ENCODE assay signal across 8 mouse cellular contexts in the genomic region with DNA sequence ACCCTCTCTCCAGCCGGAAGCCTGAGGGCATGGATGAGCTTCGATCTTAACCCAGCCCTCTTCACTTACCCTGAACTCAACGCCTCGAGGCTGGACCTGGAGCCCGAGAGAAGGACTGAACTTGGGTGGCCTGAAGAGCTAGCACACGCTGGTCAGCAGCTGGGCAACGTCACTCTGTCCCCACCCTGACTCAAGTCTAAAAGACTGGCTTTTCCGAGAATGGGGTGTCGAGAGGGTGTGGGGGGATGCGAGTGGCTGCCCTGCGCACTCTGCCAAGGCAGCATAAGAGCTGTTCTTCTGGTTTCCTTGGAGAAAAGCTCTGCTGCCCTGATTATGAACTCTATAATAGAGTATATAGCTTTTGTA. TPM values are rescaled to one million over a fixed set of nuclear protein-coding genes. Genes with fewer than 3 reads are reported as not detected.
DNase-seq lines count a peak whose midpoint lies in the region; ATAC-seq and TF ChIP-seq lines count a peak whose summit lies in the region.

No protein-coding gene starts in this region.

- no peak for ATAC-seq in lung, embryonic 14.5 days (ENCODE audit: insufficient read depth)
- no peak for ATAC-seq in embryonic facial prominence, embryonic 14.5 days (ENCODE audit: low read depth)
- no peak for ATAC-seq in intestine, postnatal 0 days
- ATAC-seq in neural tube, embryonic 14.5 days (ENCODE audit: low read depth): no peak

- H3K27me3 ChIP-seq in lung, embryonic 14.5 days (ENCODE audit: insufficient read depth, low read length): no peaks in the 10 kb centered on the region
- H3K27me3 ChIP-seq in embryonic facial prominence, embryonic 14.5 days (replicated peaks; ENCODE audit: control insufficient read depth, insufficient read depth, low read length): no peaks in the 10 kb centered on the region
- no peaks in the 10 kb centered on the region for H3K27me3 ChIP-seq in intestine, postnatal 0 days (replicated peaks; ENCODE audit: control insufficient read depth, insufficient read depth, low read length)
- peaks cover 3% of the 10 kb centered on the region; the same call in 1 of the 2 replicates for H3K27me3 ChIP-seq in neural tube, embryonic 14.5 days (ENCODE audit: control insufficient read depth, insufficient read depth, low read length)

- no peaks in the 10 kb centered on the region for H3K9me3 ChIP-seq in lung, embryonic 14.5 days (ENCODE audit: low read depth, low read length)
- H3K9me3 ChIP-seq in embryonic facial prominence, embryonic 14.5 days (ENCODE audit: control insufficient read depth, low read length): no peaks in the 10 kb centered on the region
- no peaks in the 10 kb centered on the region for H3K9me3 ChIP-seq in intestine, postnatal 0 days (ENCODE audit: control insufficient read depth)
- H3K9me3 ChIP-seq in neural tube, embryonic 14.5 days (ENCODE audit: control insufficient read depth, low read length): no peaks in the 10 kb centered on the region

- DNase-seq in lung, embryonic 14.5 days: peak; percentile 75
- DNase-seq in lung, adult 18-20 months: no peak
- no peak for DNase-seq in embryonic facial prominence, embryonic 14.5 days (ENCODE audit: low spot score)
- DNase-seq in gastrocnemius, postnatal 25 days: no peak
- DNase-seq in testis, postnatal 10 days (ENCODE audit: low spot score): no peak
- DNase-seq in adrenal gland, adult 8-10 months: no peak

- H3K4me1 ChIP-seq in lung, embryonic 14.5 days (ENCODE audit: insufficient read depth): peaks cover 47% of the 10 kb centered on the region
- peaks cover 45% of the 10 kb centered on the region for H3K4me1 ChIP-seq in embryonic facial prominence, embryonic 14.5 days (ENCODE audit: control insufficient read depth, insufficient read depth, low read length)
- peaks cover 17% of the 10 kb centered on the region for H3K4me1 ChIP-seq in intestine, postnatal 0 days (replicated peaks; ENCODE audit: control insufficient read depth, insufficient read depth, low read length)
- H3K4me1 ChIP-seq in neural tube, embryonic 14.5 days (ENCODE audit: control insufficient read depth, insufficient read depth, low read length): peaks cover 23% of the 10 kb centered on the region

- peak overlapping the region; percentile 75 for H3K4me2 ChIP-seq in lung, embryonic 14.5 days
- peak overlapping the region; percentile 63 for H3K4me2 ChIP-seq in embryonic facial prominence, embryonic 14.5 days (ENCODE audit: low read depth, low read length)
- peak overlapping the region; percentile 71 for H3K4me2 ChIP-seq in intestine, postnatal 0 days (replicated peaks; ENCODE audit: low read depth)
- H3K4me2 ChIP-seq in neural tube, embryonic 14.5 days (ENCODE audit: low read depth, low read length): peak overlapping the region; percentile 82

- H3K4me3 ChIP-seq in lung, embryonic 14.5 days (ENCODE audit: low read depth, low read length): peak overlapping the region; percentile 83
- peak overlapping the region; percentile 90 for H3K4me3 ChIP-seq in embryonic facial prominence, embryonic 14.5 days (ENCODE audit: low read depth, low read length)
- H3K4me3 ChIP-seq in intestine, postnatal 0 days (ENCODE audit: low read depth, low read length): peak overlapping the region; percentile 58
- H3K4me3 ChIP-seq in neural tube, embryonic 14.5 days (ENCODE audit: low read depth, low read length): peak overlapping the region; percentile 58

- no peak for TF ChIP-seq CTCF in lung, embryonic 14.5 days (IDR thresholded peaks at IDR 0.05; ENCODE audit: low read depth)
- no peak for TF ChIP-seq CTCF in intestine, postnatal 0 days (IDR thresholded peaks at IDR 0.05; ENCODE audit: low read depth)

- peak overlapping the region; percentile 88 for H3K9ac ChIP-seq in lung, embryonic 14.5 days
- H3K9ac ChIP-seq in embryonic facial prominence, embryonic 14.5 days (ENCODE audit: low read depth, low read length): peak overlapping the region; percentile 94
- H3K9ac ChIP-seq in intestine, postnatal 0 days (ENCODE audit: low read depth, low read length): peak overlapping the region; percentile 63
- peak overlapping the region; percentile 71 for H3K9ac ChIP-seq in neural tube, embryonic 14.5 days (replicated peaks; ENCODE audit: low read depth, low read length)

- peak overlapping the region; percentile 100 for H3K27ac ChIP-seq in lung, embryonic 14.5 days (ENCODE audit: low read depth)
- H3K27ac ChIP-seq in embryonic facial prominence, embryonic 14.5 days (replicated peaks; ENCODE audit: low read depth, low read length): peak overlapping the region; percentile 97
- peak overlapping the region; percentile 85 for H3K27ac ChIP-seq in intestine, postnatal 0 days (ENCODE audit: low read depth, low read length)
- peak overlapping the region; percentile 84 for H3K27ac ChIP-seq in neural tube, embryonic 14.5 days (ENCODE audit: low read depth, low read length)

- H3K36me3 ChIP-seq in lung, embryonic 14.5 days (ENCODE audit: insufficient read depth): peaks cover 15% of the 10 kb centered on the region
- peaks cover 13% of the 10 kb centered on the region; the same call in 1 of the 2 replicates for H3K36me3 ChIP-seq in embryonic facial prominence, embryonic 14.5 days (ENCODE audit: control insufficient read depth, insufficient read depth, low read length)
- H3K36me3 ChIP-seq in intestine, postnatal 0 days (ENCODE audit: control insufficient read depth, insufficient read depth): no peaks in the 10 kb centered on the region
- H3K36me3 ChIP-seq in neural tube, embryonic 14.5 days (ENCODE audit: control insufficient read depth, insufficient read depth, low read length): no peaks in the 10 kb centered on the region

- under 1% methylated on average over 11 of the region's 11 CpGs for WGBS in lung, embryonic 14.5 days
- under 1% methylated on average over 11 of the region's 11 CpGs for WGBS in embryonic facial prominence, embryonic 14.5 days
- WGBS in intestine, postnatal 0 days: 4% methylated on average over 11 of the region's 11 CpGs
- WGBS in neural tube, embryonic 14.5 days: under 1% methylated on average over 11 of the region's 11 CpGs

RNA-seq across cellular contexts. Expression of gene Id3, which starts 1.6 kb away (rescaled TPM):
- 469 and 477 TPM in 2 replicates for polyA plus RNA-seq in lung, embryonic 14.5 days (2014; fragmentation: Nextera tagmentation; extraction: Ambion mirVana)
- 404 and 407 TPM in 2 replicates for polyA plus RNA-seq in embryonic facial prominence, embryonic 14.5 days (2014; fragmentation: Nextera tagmentation; extraction: Ambion mirVana)
- polyA plus RNA-seq in intestine, postnatal 0 days (2015; fragmentation: Nextera tagmentation; extraction: Ambion mirVana): 106 and 118 TPM in 2 replicates
- polyA plus RNA-seq in neural tube, embryonic 14.5 days (2014; fragmentation: Nextera tagmentation; extraction: Ambion mirVana): 156 and 196 TPM in 2 replicates
- 10 to 100 TPM; 13.5 to 21.2 TPM for total RNA-seq in gastrocnemius, postnatal 25 days (2021)
- 10 to 100 TPM; 58.3 to 76.8 (median 73.8) TPM for total RNA-seq in adrenal gland, adult 8-10 months (2022)

RNA-seq across cellular contexts. Expression of gene E2f2, which starts 27.3 kb away (rescaled TPM):
- 5.5 and 6.5 TPM in 2 replicates for polyA plus RNA-seq in lung, embryonic 14.5 days (2014; fragmentation: Nextera tagmentation; extraction: Ambion mirVana)
- 7.9 and 10.1 TPM in 2 replicates for polyA plus RNA-seq in embryonic facial prominence, embryonic 14.5 days (2014; fragmentation: Nextera tagmentation; extraction: Ambion mirVana)
- 4.1 and 4.2 TPM in 2 replicates for polyA plus RNA-seq in intestine, postnatal 0 days (2015; fragmentation: Nextera tagmentation; extraction: Ambion mirVana)
- polyA plus RNA-seq in neural tube, embryonic 14.5 days (2014; fragmentation: Nextera tagmentation; extraction: Ambion mirVana): 0.76 and 1.4 TPM in 2 replicates
- total RNA-seq in gastrocnemius, postnatal 25 days (2021): 1 to 10 TPM; 1.8 to 3.5 TPM
- 1 to 10 TPM; 2.6 to 3.6 (median 2.7) TPM for total RNA-seq in adrenal gland, adult 8-10 months (2022)
